Mouse (Mus musculus): ENCODE results near the gene Olfr490. TPM values are rescaled to one million over a fixed set of nuclear protein-coding genes. Genes with fewer than 3 reads are reported as not detected.

Olfr490 gene
- not detected for total RNA-seq (2021)
- long read RNA-seq, experiment 1, result 0 reads
- long read RNA-seq, experiment 2, result 0 reads

GRCm38 (mm10) chr7:108288834-108289233 lies at the start of gene Olfr490:
Gene Olfr490, minus strand, starts transcription at chr7:108288934.
- no peak for DNase-seq (ENCODE audit: low spot score in 2 of 2)

GRCm38 (mm10) chr7:108323574-108323973 lies 34.8 kb upstream of the Olfr490 start, which contains the start of gene Olfr492:
Gene Olfr492, minus strand, starts transcription at chr7:108323674.
- DNase-seq (ENCODE audit: low spot score in 2 of 2), result no peak

DNA sequence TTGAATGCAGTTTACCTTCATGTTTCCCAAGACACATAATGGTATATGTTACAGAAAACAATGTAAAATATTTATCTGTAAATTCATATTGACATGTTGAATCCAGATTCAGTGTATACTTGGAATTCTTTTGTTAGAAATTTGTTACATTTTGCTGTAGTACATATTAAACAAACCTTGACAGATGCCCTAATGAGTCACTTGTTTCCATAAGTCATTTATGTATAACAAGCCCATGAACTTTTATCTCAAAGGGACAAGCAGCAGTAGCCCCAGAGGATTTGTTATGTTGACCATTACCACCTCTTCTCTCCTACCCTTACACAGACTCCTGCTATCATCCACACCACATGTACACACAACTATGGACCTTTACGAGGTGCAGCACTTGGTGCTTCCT lies 24.4 kb upstream of the Olfr490 start, which contains the start of gene Olfr491:
Olfr491 (plus strand) TSS at position 301 of the 400 bp plus-strand sequence.
- DNase-seq (ENCODE audit: low spot score in 2 of 2), result no peak

DNA sequence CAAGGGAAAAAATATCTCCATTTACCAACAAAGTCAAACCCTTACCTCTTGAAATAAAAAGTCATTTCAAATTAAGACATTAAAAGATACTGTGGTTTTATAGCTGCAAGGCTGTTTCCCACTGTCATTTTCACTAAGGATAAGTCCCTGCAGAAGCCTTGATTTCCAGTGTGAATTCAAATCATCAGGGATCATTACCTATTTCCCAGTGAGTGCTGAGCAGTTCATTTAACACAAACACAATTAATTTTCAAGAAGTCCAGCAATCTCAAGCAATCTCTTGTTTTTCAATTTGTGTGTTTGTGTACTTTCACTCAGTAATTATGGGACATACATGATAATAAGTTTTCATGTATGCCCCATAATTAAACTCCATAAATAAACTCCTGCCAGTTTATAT lies 30.5 kb downstream of the Olfr490 start, which contains the start of gene Olfr488:
Olfr488 (minus strand) TSS at position 101 of the 400 bp plus-strand sequence.
- no peak for DNase-seq (ENCODE audit: low spot score in 2 of 2)

Other genes with a start within 250 kb of the Olfr490 start
- not detected for gene Olfr479, start 238.2 kb downstream of the Olfr490 start, total RNA-seq (2021)
- not detected for gene Olfr480, start 221.6 kb downstream of the Olfr490 start, total RNA-seq (2021)
- gene Olfr481, start 209.1 kb downstream of the Olfr490 start, total RNA-seq (2021), result not detected
- gene Olfr482, start 191.3 kb downstream of the Olfr490 start, total RNA-seq (2021), result 1 to 10 TPM; 1.9 to 2.0 TPM
- not detected for gene Olfr483, start 188.1 kb downstream of the Olfr490 start, total RNA-seq (2021)
- gene Olfr484, start 161.5 kb downstream of the Olfr490 start, total RNA-seq (2021), result not detected
- not detected for gene Olfr485, start 129.1 kb downstream of the Olfr490 start, total RNA-seq (2021)
- gene Olfr486, start 116.2 kb downstream of the Olfr490 start, total RNA-seq (2021), result not detected
- not detected for gene Olfr487, start 74.3 kb downstream of the Olfr490 start, total RNA-seq (2021)
- not detected for gene Olfr488, start 30.6 kb downstream of the Olfr490 start, total RNA-seq (2021)
- gene Olfr491, start 24.5 kb upstream of the Olfr490 start, total RNA-seq (2021), result not detected
- not detected for gene Olfr492, start 34.7 kb upstream of the Olfr490 start, total RNA-seq (2021)
- gene Olfr493, start 58.0 kb upstream of the Olfr490 start, total RNA-seq (2021), result not detected
- gene Olfr494, start 76.4 kb upstream of the Olfr490 start, total RNA-seq (2021), result not detected
- not detected for gene Olfr495, start 104.2 kb upstream of the Olfr490 start, total RNA-seq (2021)
- gene Olfr497, start 131.5 kb upstream of the Olfr490 start, total RNA-seq (2021), result not detected
- gene Olfr498, start 176.4 kb upstream of the Olfr490 start, total RNA-seq (2021), result not detected
- not detected for gene Olfr502, start 236.1 kb upstream of the Olfr490 start, total RNA-seq (2021)